Mouse (Mus musculus) hindbrain, embryonic 15.5 days (tissue): ENCODE measurements at regions not wholly inside any gene's neighbourhood (a gene's known extent, or its start where the extent isn't known, plus 50 kb on each side); places are given as distances from the start of the nearest gene placed in this dataset.
A peak's percentile ranks its signal among the peaks of the same experiment; 100 is the strongest.

Experiments used
- ATAC-seq: fragments of 200-750 bp; cut with Nextera tagmentation; 2 replicates; pipeline ENCODE4 v1.8.0; 2017; ENCODE audit warnings: low read depth, moderate number of reproducible peaks, moderate TSS enrichment; ENCODE audit not compliant: low FRiP score
- H3K27ac ChIP-seq: fragments of 300-500 bp; sonication (generic); replicated peaks from 2 replicates; pipeline ENCODE4 v1.5.1; 2015; ENCODE audit warnings: mild to moderate bottlenecking, inconsistent platforms
- H3K27me3 ChIP-seq: fragments of 300-500 bp; sonication (generic); 2 replicates; pipeline ENCODE4 v1.6.1; 2015; ENCODE audit warnings: control low read depth, inconsistent platforms
- H3K36me3 ChIP-seq: fragments of 300-500 bp; sonication (generic); 2 replicates; pipeline ENCODE4 v1.6.1; 2015; ENCODE audit warnings: control low read depth, inconsistent platforms
- H3K4me1 ChIP-seq: fragments of 300-500 bp; sonication (generic); replicated peaks from 2 replicates; pipeline ENCODE4 v1.6.1; 2015; ENCODE audit warnings: control low read depth, inconsistent platforms
- H3K4me2 ChIP-seq: fragments of 300-500 bp; sonication (generic); 2 replicates; pipeline ENCODE4 v1.6.1; 2015; ENCODE audit warnings: moderate library complexity, mild to moderate bottlenecking, inconsistent platforms
- H3K4me3 ChIP-seq: fragments of 300-500 bp; sonication (generic); 2 replicates; pipeline ENCODE4 v1.5.1; 2015; ENCODE audit warnings: mild to moderate bottlenecking, inconsistent platforms
- H3K9ac ChIP-seq: fragments of 300-500 bp; sonication (generic); 2 replicates; pipeline ENCODE4 v1.6.1; 2015; ENCODE audit warnings: inconsistent platforms
- H3K9me3 ChIP-seq: fragments of 300-500 bp; sonication (generic); 2 replicates; pipeline ENCODE4 v1.6.1; 2016; ENCODE audit warnings: control low read depth, inconsistent platforms
- WGBS: fragments of 180-500 bp; shearing (Covaris S2); methylation state at CpG from one replicate; pipeline ENCODE4 v1.1.7; 2015; 5-methylcytosine and 5-hydroxymethylcytosine counted together

- 74% methylated on average over 1 of the region's 1 CpGs for WGBS
- ATAC-seq: no peak
- Histone ChIP-seq H3K4me1 (peaks cover under 1% of the 10 kb centered on the region), H3K9ac (no peak overlapping the region), H3K4me3 (no peak overlapping the region), H3K27ac (no peak overlapping the region), H3K9me3 (no peaks in the 10 kb centered on the region), H3K4me2 (no peak overlapping the region), H3K36me3 (no peaks in the 10 kb centered on the region), H3K27me3 (peaks cover 14% of the 10 kb centered on the region)
Observed at GRCm38 (mm10) chr17:88320686-88321085, 119.8 kb upstream of the Foxn2 start.

- H3K4me1 ChIP-seq: peaks cover 34% of the 10 kb centered on the region
- H3K9me3 ChIP-seq: no peaks in the 10 kb centered on the region
- H3K4me3 ChIP-seq: no peak overlapping the region
- H3K27me3 ChIP-seq: peaks cover 14% of the 10 kb centered on the region
- WGBS: 13% methylated on average over 14 of the region's 14 CpGs
- peak; percentile 58 for ATAC-seq
- no peak overlapping the region for H3K4me2 ChIP-seq
- no peak overlapping the region for H3K9ac ChIP-seq
- no peaks in the 10 kb centered on the region for H3K36me3 ChIP-seq
- peak overlapping the region; percentile 9 for H3K27ac ChIP-seq
Observed at GRCm38 (mm10) chr17:88325326-88325909, 115.1 kb upstream of the Foxn2 start.

GRCm38 (mm10) chr17:88325910-88326739, 114.4 kb upstream of the Foxn2 start:
- Histone ChIP-seq H3K4me2 (no peak overlapping the region), H3K27ac (peak overlapping the region; percentile 9), H3K4me1 (peaks cover 34% of the 10 kb centered on the region), H3K9me3 (no peaks in the 10 kb centered on the region), H3K4me3 (no peak overlapping the region), H3K9ac (no peak overlapping the region), H3K27me3 (peaks cover 14% of the 10 kb centered on the region), H3K36me3 (no peaks in the 10 kb centered on the region)
- ATAC-seq: peak; percentile 52
- WGBS: 12% methylated on average over 12 of the region's 12 CpGs

- Histone ChIP-seq H3K4me2 (no peak overlapping the region), H3K36me3 (no peaks in the 10 kb centered on the region), H3K9me3 (no peaks in the 10 kb centered on the region), H3K9ac (no peak overlapping the region), H3K27me3 (peaks cover 14% of the 10 kb centered on the region), H3K4me1 (peaks cover 34% of the 10 kb centered on the region), H3K4me3 (no peak overlapping the region), H3K27ac (peak overlapping the region; percentile 9; the same call in 1 of the 2 replicates)
- no peak for ATAC-seq
- 53% methylated on average over 4 of the region's 4 CpGs for WGBS
Observed at GRCm38 (mm10) chr17:88326740-88327123, 113.8 kb upstream of the Foxn2 start.

GRCm38 (mm10) chr17:88327791-88328190, 112.7 kb upstream of the Foxn2 start:
- Histone ChIP-seq H3K4me3 (no peak overlapping the region), H3K4me1 (peaks cover 34% of the 10 kb centered on the region), H3K27me3 (peaks cover 10% of the 10 kb centered on the region), H3K9ac (no peak overlapping the region), H3K9me3 (no peaks in the 10 kb centered on the region), H3K36me3 (no peaks in the 10 kb centered on the region), H3K27ac (no peak overlapping the region), H3K4me2 (no peak overlapping the region)
- ATAC-seq: no peak
- WGBS: 25% methylated on average over 8 of the region's 8 CpGs

- 10% methylated on average over 8 of the region's 8 CpGs for WGBS
- H3K4me2 ChIP-seq: 0 out of 2 replicates have a peak overlapping the region, but pooled peaks have one; percentile 5
- no peaks in the 10 kb centered on the region for H3K9me3 ChIP-seq
- no peak overlapping the region for H3K4me3 ChIP-seq
- H3K4me1 ChIP-seq: peaks cover 34% of the 10 kb centered on the region
- H3K27ac ChIP-seq: no peak overlapping the region
- H3K27me3 ChIP-seq: peaks cover 6% of the 10 kb centered on the region
- no peaks in the 10 kb centered on the region for H3K36me3 ChIP-seq
- no peak overlapping the region for H3K9ac ChIP-seq
- ATAC-seq: no peak
Observed at GRCm38 (mm10) chr17:88328807-88329206, 111.7 kb upstream of the Foxn2 start.

- WGBS: 56% methylated on average over 9 of the region's 9 CpGs
- no peak overlapping the region for H3K4me3 ChIP-seq
- H3K9ac ChIP-seq: no peak overlapping the region
- H3K9me3 ChIP-seq: no peaks in the 10 kb centered on the region
- no peak overlapping the region for H3K4me2 ChIP-seq
- 0 out of 2 replicates have a peak, but pooled peaks cover 3% of the 10 kb centered on the region for H3K27me3 ChIP-seq
- H3K27ac ChIP-seq: no peak overlapping the region
- no peaks in the 10 kb centered on the region for H3K36me3 ChIP-seq
- ATAC-seq: no peak
- peaks cover 34% of the 10 kb centered on the region for H3K4me1 ChIP-seq
Observed at GRCm38 (mm10) chr17:88329715-88330114, 110.8 kb upstream of the Foxn2 start.

GRCm38 (mm10) chr17:88330129-88330528, 110.4 kb upstream of the Foxn2 start:
- no peaks in the 10 kb centered on the region for H3K36me3 ChIP-seq
- no peak overlapping the region for H3K4me2 ChIP-seq
- no peak for ATAC-seq
- 0 out of 2 replicates have a peak, but pooled peaks cover 2% of the 10 kb centered on the region for H3K27me3 ChIP-seq
- no peaks in the 10 kb centered on the region for H3K9me3 ChIP-seq
- no peak overlapping the region for H3K4me3 ChIP-seq
- peaks cover 34% of the 10 kb centered on the region for H3K4me1 ChIP-seq
- no peak overlapping the region for H3K27ac ChIP-seq
- H3K9ac ChIP-seq: no peak overlapping the region
- 81% methylated on average over 2 of the region's 2 CpGs for WGBS

- Histone ChIP-seq H3K9me3 (no peaks in the 10 kb centered on the region), H3K4me3 (no peak overlapping the region), H3K4me2 (no peak overlapping the region), H3K36me3 (no peaks in the 10 kb centered on the region), H3K9ac (no peak overlapping the region), H3K4me1 (peaks cover 5% of the 10 kb centered on the region), H3K27ac (no peak overlapping the region), H3K27me3 (no peaks in the 10 kb centered on the region)
- 49% methylated on average over 4 of the region's 4 CpGs for WGBS
- ATAC-seq: no peak
Observed at GRCm38 (mm10) chr17:88333816-88334215, 106.7 kb upstream of the Foxn2 start.

- no peak overlapping the region for H3K4me2 ChIP-seq
- H3K4me3 ChIP-seq: no peak overlapping the region
- H3K27me3 ChIP-seq: no peaks in the 10 kb centered on the region
- H3K4me1 ChIP-seq: no peaks in the 10 kb centered on the region
- H3K36me3 ChIP-seq: no peaks in the 10 kb centered on the region
- 87% methylated on average over 5 of the region's 5 CpGs for WGBS
- no peak overlapping the region for H3K9ac ChIP-seq
- no peak for ATAC-seq
- no peak overlapping the region for H3K27ac ChIP-seq
- H3K9me3 ChIP-seq: no peaks in the 10 kb centered on the region
Observed at GRCm38 (mm10) chr17:88335271-88335670, 105.2 kb upstream of the Foxn2 start.

GRCm38 (mm10) chr17:88336140-88336769, 104.3 kb upstream of the Foxn2 start:
- no peak for ATAC-seq
- Histone ChIP-seq H3K4me1 (no peaks in the 10 kb centered on the region), H3K4me3 (no peak overlapping the region), H3K9ac (no peak overlapping the region), H3K4me2 (no peak overlapping the region), H3K36me3 (no peaks in the 10 kb centered on the region), H3K27me3 (no peaks in the 10 kb centered on the region), H3K9me3 (no peaks in the 10 kb centered on the region), H3K27ac (no peak overlapping the region)
- WGBS: 68% methylated on average over 3 of the region's 3 CpGs
